Mouse (Mus musculus) embryonic facial prominence, embryonic 12.5 days (tissue): ENCODE results near the gene Pptc7. TPM values are rescaled to one million over a fixed set of nuclear protein-coding genes. Genes with fewer than 3 reads are reported as not detected.

Experiments
- ATAC-seq: fragments of 200-750 bp; cut with Nextera tagmentation; 2 replicates; pipeline ENCODE4 v1.8.0; 2017; ENCODE audit not compliant: insufficient number of reproducible peaks, insufficient read depth, low FRiP score, low TSS enrichment
- H3K27ac ChIP-seq: fragments of 300-500 bp; sonication (generic); 2 replicates; pipeline ENCODE4 v1.5.1; 2016; ENCODE audit warnings: mild to moderate bottlenecking
- H3K27me3 ChIP-seq: fragments of 300-500 bp; sonication (generic); 2 replicates; pipeline ENCODE4 v1.6.1; 2016; ENCODE audit warnings: mild to moderate bottlenecking, moderate library complexity
- H3K36me3 ChIP-seq: fragments of 300-500 bp; sonication (generic); 2 replicates; pipeline ENCODE4 v1.6.1; 2016; ENCODE audit warnings: mild to moderate bottlenecking
- H3K4me1 ChIP-seq: fragments of 300-500 bp; sonication (generic); 2 replicates; pipeline ENCODE4 v1.6.1; 2016
- H3K4me2 ChIP-seq: fragments of 300-500 bp; sonication (generic); replicated peaks from 2 replicates; pipeline ENCODE4 v1.6.1; 2016; ENCODE audit warnings: mild to moderate bottlenecking, moderate library complexity
- H3K4me3 ChIP-seq: fragments of 300-500 bp; sonication (generic); 2 replicates; pipeline ENCODE4 v1.5.1; 2016; ENCODE audit warnings: mild to moderate bottlenecking
- H3K9ac ChIP-seq: fragments of 300-500 bp; sonication (generic); 2 replicates; pipeline ENCODE4 v1.6.1; 2016; ENCODE audit warnings: mild to moderate bottlenecking, moderate library complexity
- H3K9me3 ChIP-seq: fragments of 300-500 bp; sonication (generic); 2 replicates; pipeline ENCODE4 v1.6.1; 2016; ENCODE audit warnings: mild to moderate bottlenecking, moderate library complexity
- WGBS: fragments of 180-500 bp; shearing (Covaris S2); methylation state at CpG from one replicate; pipeline ENCODE4 v1.1.7; 2016; 5-methylcytosine and 5-hydroxymethylcytosine counted together
- polyA plus RNA-seq: library from polyadenylated mRNA; unstranded; fragments of >200 nt; fragmentation: Nextera tagmentation; extraction: Ambion mirVana; gene quantifications from 2 replicates; pipeline ENCODE4 v1.2.1, GENCODE M21; 2016

Gene Pptc7
- polyA plus RNA-seq, 1 experiment from 2014 or later, result 11.9 TPM

DNA sequence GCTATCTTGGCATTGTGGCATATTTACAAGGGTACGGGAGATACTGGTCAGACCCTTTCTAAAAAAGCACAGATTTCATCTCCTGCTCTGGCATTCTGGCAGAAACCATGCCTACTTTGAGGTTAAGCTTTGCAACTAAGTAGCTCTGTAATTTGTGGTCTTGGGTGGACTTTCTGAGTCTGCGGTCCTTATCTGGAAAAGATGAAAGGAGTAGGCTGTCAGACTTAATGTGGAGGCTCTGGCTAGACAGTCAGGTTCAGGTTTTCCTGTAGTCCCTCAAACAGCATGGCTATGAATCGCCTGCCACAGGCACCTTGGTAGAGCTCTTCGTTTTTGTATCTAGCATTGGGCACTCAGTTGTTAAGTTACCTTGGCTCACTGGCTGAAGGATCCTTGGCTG lies 2.9 kb downstream of the Pptc7 start:
- Histone ChIP-seq H3K4me2 (no peak overlapping the region), H3K27ac (no peak overlapping the region), H3K4me1 (peaks cover 14% of the 10 kb centered on the region), H3K9me3 (no peaks in the 10 kb centered on the region), H3K9ac (no peak overlapping the region), H3K27me3 (no peaks in the 10 kb centered on the region), H3K36me3 (0 out of 2 replicates have a peak, but pooled peaks cover 14% of the 10 kb centered on the region), H3K4me3 (no peak overlapping the region)
- WGBS, result 92% methylated on average over 4 of the region's 4 CpGs
- ATAC-seq, result no peak

DNA sequence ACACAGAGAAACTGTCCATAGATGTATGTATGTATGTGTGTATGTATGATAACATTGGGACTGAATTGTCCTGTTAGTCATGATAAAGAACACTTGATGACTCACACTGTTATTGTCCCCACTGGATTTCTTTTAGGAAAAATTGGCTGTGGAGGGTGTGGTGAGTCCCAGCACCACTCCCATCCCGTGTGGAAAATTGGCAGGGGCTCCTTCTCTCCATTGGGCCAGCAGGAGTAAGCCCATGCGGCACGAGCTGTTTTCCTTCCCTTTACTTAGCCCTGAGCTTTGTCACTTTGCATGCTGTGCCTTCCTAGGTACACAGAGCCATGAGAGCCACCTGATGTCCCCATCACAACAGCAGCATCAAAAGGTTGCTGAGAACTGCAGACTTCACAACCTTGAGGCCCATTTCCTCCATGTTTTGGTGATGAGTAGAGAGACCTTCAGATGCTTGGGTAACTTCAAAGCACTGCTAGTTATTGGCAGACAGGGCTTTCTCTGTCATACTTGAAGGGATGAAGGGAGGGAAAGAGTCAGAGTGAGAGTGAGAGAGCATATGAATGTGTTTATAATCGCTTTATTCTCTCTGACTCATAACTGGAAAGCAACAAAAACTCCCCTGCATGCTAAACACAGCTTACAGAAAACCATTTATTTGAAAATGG lies 4.1 kb downstream of the Pptc7 start:
- 92% methylated on average over 4 of the region's 4 CpGs for WGBS
- H3K9me3 ChIP-seq, result no peaks in the 10 kb centered on the region
- peaks cover 14% of the 10 kb centered on the region for H3K4me1 ChIP-seq
- 0 out of 2 replicates have a peak, but pooled peaks cover 14% of the 10 kb centered on the region for H3K36me3 ChIP-seq
- no peak for ATAC-seq
- H3K27ac ChIP-seq, result no peak overlapping the region
- no peak overlapping the region for H3K9ac ChIP-seq
- H3K4me2 ChIP-seq, result no peak overlapping the region
- no peaks in the 10 kb centered on the region for H3K27me3 ChIP-seq
- no peak overlapping the region for H3K4me3 ChIP-seq

DNA sequence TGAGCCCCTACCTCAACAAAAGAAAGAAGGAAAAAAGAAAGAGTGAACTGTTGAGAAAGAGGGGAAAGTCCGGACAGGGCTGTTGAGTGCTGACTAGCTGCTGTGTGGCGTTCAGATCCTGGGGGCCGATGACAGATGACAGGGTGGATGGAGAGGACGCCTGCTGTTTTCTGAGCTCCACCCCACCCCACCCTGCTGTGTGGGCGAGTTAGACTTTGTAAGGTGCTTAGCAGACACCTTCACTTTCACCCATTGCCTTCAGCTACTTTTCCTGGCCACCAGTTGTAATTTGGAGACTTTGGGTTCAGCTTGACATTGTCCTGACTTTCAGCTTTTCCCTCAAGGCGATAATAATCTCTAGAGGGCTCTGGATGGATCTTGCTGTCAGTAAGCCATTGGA lies 7.0 kb downstream of the Pptc7 start:
- Histone ChIP-seq H3K4me1 (peaks cover 3% of the 10 kb centered on the region; the same call in 1 of the 2 replicates), H3K27ac (no peak overlapping the region), H3K4me2 (no peak overlapping the region), H3K4me3 (no peak overlapping the region), H3K9ac (no peak overlapping the region), H3K9me3 (no peaks in the 10 kb centered on the region), H3K36me3 (0 out of 2 replicates have a peak, but pooled peaks cover 14% of the 10 kb centered on the region), H3K27me3 (no peaks in the 10 kb centered on the region)
- no peak for ATAC-seq
- 58% methylated on average over 6 of the region's 6 CpGs for WGBS

DNA sequence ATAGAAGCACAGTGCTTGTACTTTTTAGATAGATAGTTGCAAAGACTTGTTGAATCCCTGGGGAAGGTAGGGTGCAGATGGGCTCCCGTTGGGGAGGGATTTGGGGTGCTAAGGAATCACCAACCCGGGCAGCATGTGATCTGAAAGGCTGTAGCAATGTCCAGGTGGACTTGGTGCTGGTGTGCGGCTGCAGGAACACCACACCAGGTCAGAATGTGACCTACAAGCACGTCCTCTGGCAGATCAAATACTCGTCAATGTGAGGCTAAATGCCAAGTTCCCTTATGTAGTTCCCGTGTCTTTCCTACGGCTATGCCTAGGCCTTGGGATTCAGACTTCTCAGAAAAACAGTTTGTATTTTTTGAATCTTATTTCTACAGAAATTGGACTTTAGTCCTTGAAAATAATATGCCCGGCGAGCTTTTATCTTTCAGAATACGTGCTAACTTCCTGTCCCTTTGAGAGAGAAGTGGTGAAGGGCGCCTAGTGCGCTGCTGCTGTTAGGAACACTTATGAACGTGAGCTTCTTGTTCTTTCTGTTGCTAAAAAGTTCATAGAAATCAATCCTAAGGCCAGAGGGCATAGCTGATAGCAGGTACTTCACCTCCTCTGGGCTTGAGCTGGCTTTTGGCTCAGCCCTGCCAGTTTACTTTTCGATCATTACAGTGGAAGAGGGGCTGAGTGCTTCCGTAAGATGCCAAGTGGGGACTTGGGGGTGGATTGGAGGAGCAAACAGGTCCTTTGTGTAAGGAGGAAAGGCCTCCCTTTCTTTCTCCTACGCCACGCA lies 7.6 kb downstream of the Pptc7 start:
- no peak overlapping the region for H3K4me2 ChIP-seq
- WGBS, result 74% methylated on average over 17 of the region's 17 CpGs
- H3K4me1 ChIP-seq, result no peaks in the 10 kb centered on the region
- H3K9ac ChIP-seq, result no peak overlapping the region
- H3K27me3 ChIP-seq, result no peaks in the 10 kb centered on the region
- H3K4me3 ChIP-seq, result no peak overlapping the region
- H3K27ac ChIP-seq, result no peak overlapping the region
- ATAC-seq, result no peak
- H3K36me3 ChIP-seq, result 0 out of 2 replicates have a peak, but pooled peaks cover 14% of the 10 kb centered on the region
- no peaks in the 10 kb centered on the region for H3K9me3 ChIP-seq

DNA sequence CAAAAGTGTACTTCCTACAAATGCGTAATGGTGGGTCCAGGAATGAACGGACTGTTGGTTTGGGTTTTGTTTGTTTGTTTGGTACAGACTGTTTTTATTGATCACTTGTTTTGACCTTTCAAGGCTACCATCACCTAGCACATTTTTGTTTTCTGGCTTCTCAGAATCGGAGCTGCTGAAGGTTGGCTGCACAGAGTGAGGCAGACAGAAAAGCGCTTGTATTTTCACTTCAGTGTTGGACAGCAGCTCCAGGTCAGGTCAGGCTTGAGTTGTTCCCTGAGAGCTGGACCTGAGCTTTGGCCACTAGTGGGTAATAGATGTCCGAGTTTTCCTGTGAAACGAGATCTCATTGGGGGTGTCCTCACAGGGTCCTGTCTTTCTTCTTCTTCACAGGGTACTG lies 9.0 kb downstream of the Pptc7 start:
- no peak overlapping the region for H3K4me3 ChIP-seq
- no peaks in the 10 kb centered on the region for H3K27me3 ChIP-seq
- no peak overlapping the region for H3K4me2 ChIP-seq
- no peaks in the 10 kb centered on the region for H3K9me3 ChIP-seq
- H3K9ac ChIP-seq, result no peak overlapping the region
- H3K4me1 ChIP-seq, result no peaks in the 10 kb centered on the region
- 79% methylated on average over 6 of the region's 6 CpGs for WGBS
- H3K27ac ChIP-seq, result no peak overlapping the region
- 0 out of 2 replicates have a peak, but pooled peaks cover 8% of the 10 kb centered on the region for H3K36me3 ChIP-seq
- ATAC-seq, result no peak

DNA sequence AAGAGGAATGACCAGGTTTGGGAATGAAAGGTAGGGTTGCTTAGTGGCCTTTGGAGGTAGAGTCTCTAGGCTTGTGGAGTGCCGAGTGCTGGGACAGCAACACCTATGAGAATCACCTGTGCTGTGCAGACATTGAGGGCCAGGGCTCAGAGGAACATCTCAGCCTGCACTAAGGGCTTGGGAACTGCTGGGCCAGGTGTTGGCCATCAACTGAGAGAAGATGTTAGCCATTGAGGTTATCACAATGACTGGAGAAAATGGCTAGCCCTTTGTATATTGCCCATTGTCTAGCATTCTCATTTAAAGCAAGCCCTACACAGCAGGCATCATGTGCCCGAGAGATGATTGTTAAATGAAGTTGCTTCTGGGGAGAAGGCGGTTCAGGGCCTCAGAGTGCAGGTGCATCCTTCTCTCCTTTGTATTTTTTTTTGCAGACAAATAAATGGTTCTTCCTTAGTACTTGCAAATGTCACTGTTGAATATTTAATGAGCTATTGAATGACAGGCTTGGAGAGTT lies 10.1 kb downstream of the Pptc7 start:
- H3K4me2 ChIP-seq, result no peak overlapping the region
- H3K27ac ChIP-seq, result no peak overlapping the region
- no peaks in the 10 kb centered on the region for H3K9me3 ChIP-seq
- H3K36me3 ChIP-seq, result no peaks in the 10 kb centered on the region
- no peaks in the 10 kb centered on the region for H3K27me3 ChIP-seq
- no peak overlapping the region for H3K9ac ChIP-seq
- no peak overlapping the region for H3K4me3 ChIP-seq
- ATAC-seq, result no peak
- 86% methylated on average over 3 of the region's 3 CpGs for WGBS
- no peaks in the 10 kb centered on the region for H3K4me1 ChIP-seq

DNA sequence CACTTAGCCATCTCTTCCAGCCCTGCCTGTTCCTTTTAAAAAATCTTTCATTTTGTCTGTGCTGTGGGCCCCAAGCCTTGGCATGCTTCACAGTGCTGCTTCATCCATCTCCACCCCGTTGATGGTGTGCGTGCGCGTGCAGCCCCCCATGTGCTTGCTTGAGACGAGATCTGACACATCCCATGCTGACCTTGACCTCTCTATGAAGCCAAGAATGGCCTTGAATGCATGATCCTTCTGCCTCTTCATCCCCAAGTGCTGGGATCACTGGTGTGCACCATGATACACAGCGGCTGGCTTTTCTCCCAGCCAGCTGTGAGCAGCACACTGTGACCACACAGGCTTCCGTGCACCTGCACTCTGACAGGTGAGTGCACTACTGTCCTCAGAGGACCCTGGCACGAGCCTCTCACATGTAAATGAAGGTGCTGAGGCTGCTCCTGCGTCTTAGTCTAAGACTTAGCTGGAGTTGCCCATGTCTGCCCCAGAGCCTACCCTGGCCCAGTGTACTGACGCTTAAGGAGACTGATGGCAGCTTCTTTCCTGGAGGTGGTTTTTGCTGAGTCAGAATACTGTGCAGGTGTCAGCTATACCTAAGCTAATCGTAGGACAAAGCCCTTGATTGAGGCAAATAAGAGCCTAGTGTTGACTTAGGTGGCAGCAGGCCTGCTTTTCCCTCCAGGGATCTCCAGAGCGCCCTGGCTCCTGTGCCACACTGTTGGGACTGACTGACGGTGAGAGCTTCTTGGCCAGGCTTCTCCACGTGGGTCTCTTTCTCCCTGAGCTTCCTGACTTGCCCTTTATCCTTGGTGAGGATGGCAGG lies 11.2 kb downstream of the Pptc7 start:
- H3K27me3 ChIP-seq, result no peaks in the 10 kb centered on the region
- WGBS, result 73% methylated on average over 14 of the region's 14 CpGs
- H3K9me3 ChIP-seq, result no peaks in the 10 kb centered on the region
- H3K4me1 ChIP-seq, result peaks cover 3% of the 10 kb centered on the region; the same call in 1 of the 2 replicates
- no peak overlapping the region for H3K4me3 ChIP-seq
- H3K4me2 ChIP-seq, result no peak overlapping the region
- H3K9ac ChIP-seq, result no peak overlapping the region
- H3K27ac ChIP-seq, result no peak overlapping the region
- ATAC-seq, result no peak
- H3K36me3 ChIP-seq, result no peaks in the 10 kb centered on the region

DNA sequence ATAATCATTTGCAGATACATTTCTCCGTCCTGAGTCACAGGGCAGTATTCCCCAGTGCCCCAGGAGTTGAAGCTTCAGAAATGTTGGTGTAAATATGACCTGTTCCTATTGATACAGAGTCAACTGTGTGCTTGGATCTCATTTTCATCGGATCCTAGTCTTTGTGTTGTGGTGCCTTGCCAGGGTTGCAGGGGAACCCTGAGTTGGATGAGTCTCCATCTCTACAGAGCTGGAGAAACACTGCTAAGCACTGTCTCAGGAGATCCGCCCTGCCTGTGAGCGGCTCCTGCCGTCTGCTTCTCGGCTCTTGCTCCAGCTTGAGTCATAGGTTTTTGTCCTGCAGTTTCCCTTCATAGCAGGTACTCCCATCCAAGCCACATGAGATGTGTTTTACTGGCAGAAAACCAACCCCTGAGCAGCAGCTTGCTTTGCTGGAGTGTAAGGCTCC lies 15.9 kb downstream of the Pptc7 start:
- 0 out of 2 replicates have a peak overlapping the region, but pooled peaks have one; percentile 18 for H3K27ac ChIP-seq
- peaks cover 33% of the 10 kb centered on the region for H3K4me1 ChIP-seq
- H3K4me2 ChIP-seq, result no peak overlapping the region
- H3K36me3 ChIP-seq, result no peaks in the 10 kb centered on the region
- no peaks in the 10 kb centered on the region for H3K27me3 ChIP-seq
- H3K9me3 ChIP-seq, result no peaks in the 10 kb centered on the region
- H3K4me3 ChIP-seq, result no peak overlapping the region
- ATAC-seq, result no peak
- 71% methylated on average over 6 of the region's 6 CpGs for WGBS
- H3K9ac ChIP-seq, result no peak overlapping the region

DNA sequence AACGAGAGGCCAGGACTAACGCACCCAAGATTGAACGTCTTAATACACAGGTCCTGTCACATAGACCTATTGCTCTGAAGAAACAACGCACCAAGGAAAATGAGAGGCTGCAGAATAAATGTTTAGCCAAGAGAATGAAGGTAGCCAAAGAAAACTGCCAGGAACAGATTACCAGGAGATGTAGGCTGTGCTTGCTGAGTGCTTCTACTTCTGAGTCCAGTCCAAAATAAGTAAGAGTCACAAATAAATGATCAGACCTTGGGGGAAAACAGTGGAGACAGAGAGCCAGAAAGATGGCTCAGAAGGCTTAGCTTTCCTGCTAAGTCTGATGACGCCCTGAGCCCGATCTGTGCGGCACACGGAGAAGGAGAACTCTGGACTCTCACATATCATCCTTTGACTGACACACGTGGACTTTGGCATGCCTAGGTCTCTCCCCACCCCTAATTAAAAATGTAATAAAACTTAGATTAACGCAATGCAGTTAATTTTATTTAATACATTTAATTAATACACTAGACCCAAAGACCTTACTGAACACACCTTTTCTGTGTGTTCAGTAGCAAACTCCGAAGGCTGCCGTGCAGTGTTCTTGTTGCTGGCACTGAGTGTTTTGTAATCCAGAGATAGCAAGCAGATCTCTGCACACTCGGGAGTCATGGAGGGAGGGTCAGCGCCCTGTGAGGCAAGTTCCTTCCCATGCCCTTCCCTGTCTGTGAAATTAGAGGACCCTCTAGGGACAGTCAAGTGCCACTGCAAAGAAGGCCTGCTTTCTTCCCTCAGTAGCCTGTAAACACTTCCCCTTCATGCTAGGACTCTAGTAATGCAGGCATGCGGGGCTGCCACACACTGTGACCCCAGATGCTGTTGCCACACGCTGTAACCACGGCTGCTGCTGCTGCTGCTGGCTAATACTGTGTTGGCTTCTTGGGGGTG lies 18.9 kb downstream of the Pptc7 start:
- Histone ChIP-seq H3K4me2 (no peak overlapping the region), H3K4me3 (no peak overlapping the region), H3K27me3 (no peaks in the 10 kb centered on the region), H3K4me1 (peaks cover 33% of the 10 kb centered on the region), H3K9me3 (no peaks in the 10 kb centered on the region), H3K36me3 (no peaks in the 10 kb centered on the region), H3K9ac (no peak overlapping the region), H3K27ac (no peak overlapping the region; the same call in 1 of the 2 replicates)
- ATAC-seq, result no peak
- 60% methylated on average over 17 of the region's 17 CpGs for WGBS

DNA sequence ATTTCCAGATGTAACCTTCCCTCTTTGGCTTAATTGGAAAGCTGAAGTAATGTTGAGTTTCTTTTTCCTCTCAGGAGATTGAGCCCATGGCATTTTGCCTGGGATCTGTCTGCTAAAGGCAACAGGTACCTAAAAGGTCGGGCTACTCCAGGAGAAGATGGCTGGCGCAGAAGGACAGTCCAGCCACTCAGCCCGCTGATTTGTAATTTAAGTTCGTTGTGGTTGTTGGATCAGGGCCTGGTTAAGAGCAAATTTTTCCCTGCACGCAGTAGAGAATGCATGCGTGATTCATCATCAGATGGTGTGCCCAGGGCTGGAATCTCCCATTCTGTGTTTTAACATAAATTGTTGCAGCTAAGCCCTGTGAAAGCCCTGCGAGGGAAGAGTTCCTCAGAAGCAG lies 19.8 kb downstream of the Pptc7 start:
- WGBS, result 84% methylated on average over 7 of the region's 7 CpGs
- ATAC-seq, result no peak
- peaks cover 33% of the 10 kb centered on the region for H3K4me1 ChIP-seq
- no peaks in the 10 kb centered on the region for H3K36me3 ChIP-seq
- no peaks in the 10 kb centered on the region for H3K9me3 ChIP-seq
- H3K4me3 ChIP-seq, result no peak overlapping the region
- 0 out of 2 replicates have a peak overlapping the region, but pooled peaks have one; percentile 19 for H3K27ac ChIP-seq
- no peaks in the 10 kb centered on the region for H3K27me3 ChIP-seq
- no peak overlapping the region for H3K4me2 ChIP-seq
- H3K9ac ChIP-seq, result no peak overlapping the region
